18 mouse cellular contexts compared by ENCODE assay signal in genomic region chr12:95202486-95202885, GRCm38 (mm10).
"Had no signal": no experiment of that assay in that cellular context is flagged by ENCODE, and none has a peak within 500 bp of the region (broad histone marks: within the 10 kb centered on the region; RNA-seq: fewer than 3 reads in every experiment).

No protein-coding gene starts in this region.

- H3K27ac ChIP-seq: midbrain, embryonic 10.5 days; midbrain, embryonic 12.5 days; neural tube, embryonic 13.5 days; neural tube, embryonic 15.5 days had no signal

- H3K4me3 ChIP-seq: midbrain, embryonic 10.5 days; midbrain, embryonic 12.5 days; myocyte; neural tube, embryonic 13.5 days; neural tube, embryonic 15.5 days had no signal

- H3K27me3 ChIP-seq: midbrain, embryonic 12.5 days; neural tube, embryonic 13.5 days; neural tube, embryonic 15.5 days had no signal

- H3K4me1 ChIP-seq: midbrain, embryonic 10.5 days; midbrain, embryonic 12.5 days; neural tube, embryonic 13.5 days; neural tube, embryonic 15.5 days had no signal

- DNase-seq: lung, adult 18-20 months; lung, embryonic 14.5 days; lung, postnatal 10 days; lung, postnatal 4 days; midbrain, embryonic 14.5 days; retina, postnatal 1 day; right cerebral cortex, adult 18-20 months; right cerebral cortex, postnatal 25 days; right cerebral cortex, postnatal 4 days; spleen, adult 18-20 months; thymus, adult 18-20 months; thymus, postnatal 14 days; thymus, postnatal 36 days had no signal
